In the genomic region with DNA sequence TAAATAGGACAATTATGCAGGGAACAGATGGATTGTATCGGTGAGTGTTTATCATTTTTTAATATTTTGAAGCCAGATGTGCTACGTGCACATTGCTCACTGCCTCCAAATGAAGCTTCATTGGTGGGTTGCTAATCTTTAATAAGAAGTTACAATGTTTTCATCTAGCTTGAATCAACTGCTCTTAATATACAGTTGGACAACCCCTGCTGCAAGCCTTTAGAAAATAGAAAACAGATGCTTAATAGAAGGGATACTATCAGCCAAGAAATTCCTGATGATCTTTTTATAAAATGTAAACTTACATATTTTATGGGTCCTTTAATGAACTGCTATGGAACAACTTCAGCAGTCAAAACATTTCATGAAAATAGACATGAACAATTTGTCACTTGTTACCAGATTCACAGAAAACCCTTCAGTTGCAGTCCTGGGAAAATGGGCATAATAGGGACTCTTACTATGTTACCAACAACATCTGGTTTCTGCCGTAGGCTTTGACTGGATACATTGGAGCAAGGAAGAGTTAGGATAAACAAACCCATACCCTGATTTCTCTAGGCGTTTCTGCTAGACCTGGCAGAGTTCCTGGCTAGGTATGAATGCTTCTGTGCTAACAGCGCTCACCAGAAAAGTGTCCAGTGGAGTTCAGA, we compare ENCODE assay signal across 24 mouse cellular contexts.
DNase-seq lines count a peak whose midpoint lies in the region; ATAC-seq and TF ChIP-seq lines count a peak whose summit lies in the region.
"Had no signal": no experiment of that assay in that cellular context is flagged by ENCODE, and none has a peak within 500 bp of the region (broad histone marks: within the 10 kb centered on the region; RNA-seq: fewer than 3 reads in every experiment).

No protein-coding gene starts in this region.

- no peaks in the 10 kb centered on the region for H3K27me3 ChIP-seq in kidney, postnatal 0 days (ENCODE audit: insufficient read depth, low read length)
- H3K27me3 ChIP-seq in embryonic facial prominence, embryonic 12.5 days = no peaks in the 10 kb centered on the region
- H3K27me3 ChIP-seq in stomach, embryonic 14.5 days (ENCODE audit: control insufficient read depth, insufficient read depth, low read length) = no peaks in the 10 kb centered on the region
- H3K27me3 ChIP-seq: hindbrain, embryonic 12.5 days; limb, embryonic 12.5 days; liver, embryonic 13.5 days; midbrain, embryonic 15.5 days; neural tube, embryonic 12.5 days had no signal

- DNase-seq in kidney, postnatal 0 days (ENCODE audit: low spot score) = peak; percentile 72
- DNase-seq in kidney, adult 8-10 months = no peak
- DNase-seq in NIH3T3 (ENCODE audit: low read depth) = peak; percentile 10
- DNase-seq in heart, adult 9 months (ENCODE audit: low spot score in 2 of 2) = no peak
- DNase-seq in urinary bladder, postnatal 10 days (ENCODE audit: low spot score) = no peak
- DNase-seq: adrenal gland, postnatal 10 days; cerebellum, adult 18-20 months; cerebellum, postnatal 14 days; gastrocnemius, postnatal 36 days; heart, adult 2 months; kidney, postnatal 14 days; layer of hippocampus, postnatal 36 days; liver, embryonic 13.5 days; right cerebral cortex, postnatal 14 days; thymus, postnatal 36 days had no signal

- H3K4me1 ChIP-seq in kidney, postnatal 0 days (replicated peaks; ENCODE audit: insufficient read depth, low read length) = no peaks in the 10 kb centered on the region; the same call in 1 of the 2 replicates
- H3K4me1 ChIP-seq in embryonic facial prominence, embryonic 12.5 days = peaks cover 10% of the 10 kb centered on the region
- H3K4me1 ChIP-seq in stomach, embryonic 14.5 days (ENCODE audit: control insufficient read depth, insufficient read depth, low read length) = peaks cover 12% of the 10 kb centered on the region; the same call in 1 of the 2 replicates
- H3K4me1 ChIP-seq: hindbrain, embryonic 12.5 days; liver, embryonic 13.5 days; midbrain, embryonic 15.5 days; neural tube, embryonic 12.5 days had no signal

- no peaks in the 10 kb centered on the region for H3K9me3 ChIP-seq in kidney, postnatal 0 days (replicated peaks; ENCODE audit: low read length)
- no peaks in the 10 kb centered on the region for H3K9me3 ChIP-seq in embryonic facial prominence, embryonic 12.5 days
- H3K9me3 ChIP-seq in stomach, embryonic 14.5 days (ENCODE audit: control insufficient read depth, low read depth, low read length) = no peaks in the 10 kb centered on the region
- H3K9me3 ChIP-seq: forebrain, embryonic 10.5 days; hindbrain, embryonic 12.5 days; limb, embryonic 12.5 days; liver, embryonic 13.5 days; midbrain, embryonic 15.5 days; neural tube, embryonic 12.5 days had no signal

- ATAC-seq in kidney, postnatal 0 days (replicated peaks; ENCODE audit: low FRiP score, low read depth) = no peak
- ATAC-seq in embryonic facial prominence, embryonic 12.5 days (ENCODE audit: insufficient number of reproducible peaks, insufficient read depth, low FRiP score, low TSS enrichment) = 0 out of 2 replicates have a peak, but pooled peaks have one; percentile 22
- peak; percentile 53; the same call in 1 of the 2 replicates for ATAC-seq in stomach, embryonic 14.5 days (ENCODE audit: insufficient number of reproducible peaks, insufficient read depth, low FRiP score, low read depth)
- ATAC-seq: activated CD4-positive, CD25-positive, alpha-beta regulatory T cell, adult 4 months; forebrain, embryonic 16.5 days; midbrain, embryonic 15.5 days had no signal

- peak overlapping the region; percentile 62 for H3K27ac ChIP-seq in kidney, postnatal 0 days
- H3K27ac ChIP-seq in embryonic facial prominence, embryonic 12.5 days = 0 out of 2 replicates have a peak overlapping the region, but pooled peaks have one; percentile 25
- H3K27ac ChIP-seq in stomach, embryonic 14.5 days (ENCODE audit: low read length) = peak overlapping the region; percentile 87
- H3K27ac ChIP-seq: forebrain, embryonic 10.5 days; heart, adult 2 months; hindbrain, embryonic 12.5 days; limb, embryonic 12.5 days; liver, embryonic 13.5 days; midbrain, embryonic 15.5 days; neural tube, embryonic 12.5 days had no signal

- H3K36me3 ChIP-seq in kidney, postnatal 0 days (ENCODE audit: insufficient read depth, low read length) = no peaks in the 10 kb centered on the region
- H3K36me3 ChIP-seq in embryonic facial prominence, embryonic 12.5 days = no peaks in the 10 kb centered on the region
- no peaks in the 10 kb centered on the region for H3K36me3 ChIP-seq in stomach, embryonic 14.5 days (ENCODE audit: control insufficient read depth, insufficient read depth, low read length)
- H3K36me3 ChIP-seq: forebrain, embryonic 10.5 days; hindbrain, embryonic 12.5 days; limb, embryonic 12.5 days; liver, embryonic 13.5 days; midbrain, embryonic 15.5 days; neural tube, embryonic 12.5 days had no signal

- no peak overlapping the region for H3K9ac ChIP-seq in kidney, postnatal 0 days (ENCODE audit: low read depth, low read length)
- no peak overlapping the region for H3K9ac ChIP-seq in embryonic facial prominence, embryonic 12.5 days
- H3K9ac ChIP-seq in stomach, embryonic 14.5 days (replicated peaks; ENCODE audit: low read depth, low read length) = no peak overlapping the region
- H3K9ac ChIP-seq: hindbrain, embryonic 12.5 days; limb, embryonic 12.5 days; liver, embryonic 13.5 days; midbrain, embryonic 15.5 days; neural tube, embryonic 12.5 days had no signal

- H3K4me3 ChIP-seq in kidney, postnatal 0 days (replicated peaks; ENCODE audit: low read depth, low read length) = no peak overlapping the region
- H3K4me3 ChIP-seq in embryonic facial prominence, embryonic 12.5 days = no peak overlapping the region
- no peak overlapping the region for H3K4me3 ChIP-seq in stomach, embryonic 14.5 days (ENCODE audit: low read depth, low read length)
- H3K4me3 ChIP-seq: forebrain, embryonic 10.5 days; heart, adult 2 months; hindbrain, embryonic 12.5 days; limb, embryonic 12.5 days; liver, embryonic 13.5 days; midbrain, embryonic 15.5 days; neural tube, embryonic 12.5 days had no signal

- WGBS in kidney, postnatal 0 days = 55% methylated on average over 5 of the region's 5 CpGs
- WGBS in embryonic facial prominence, embryonic 12.5 days = 44% methylated on average over 5 of the region's 5 CpGs
- 30% methylated on average over 5 of the region's 5 CpGs for WGBS in stomach, embryonic 14.5 days

- no peak for TF ChIP-seq CTCF in kidney, postnatal 0 days (IDR thresholded peaks at IDR 0.05; ENCODE audit: low read depth)

- H3K4me2 ChIP-seq in kidney, postnatal 0 days (ENCODE audit: low read length) = no peak overlapping the region
- 0 out of 2 replicates have a peak overlapping the region, but pooled peaks have one; percentile 13 for H3K4me2 ChIP-seq in embryonic facial prominence, embryonic 12.5 days (replicated peaks)
- H3K4me2 ChIP-seq in stomach, embryonic 14.5 days (replicated peaks; ENCODE audit: low read depth, low read length) = no peak overlapping the region
- H3K4me2 ChIP-seq: hindbrain, embryonic 12.5 days; limb, embryonic 12.5 days; liver, embryonic 13.5 days; midbrain, embryonic 15.5 days; neural tube, embryonic 12.5 days had no signal

Comparison
In these comparisons a context has a peak if more than half of its experiments do, and no peak if none do; other contexts are left out.
1. DNase-seq: peak in kidney, postnatal 0 days (single experiment) and NIH3T3 (single experiment); none in kidney, adult 8-10 months (0 of 2), heart, adult 9 months (0 of 2) and urinary bladder, postnatal 10 days (single experiment).
2. H3K27ac ChIP-seq: peak in every context shown above with its lines; median percentile 87 in stomach, embryonic 14.5 days; 62 in kidney, postnatal 0 days; 25 in embryonic facial prominence, embryonic 12.5 days.